8 mouse cellular contexts compared by ENCODE assay signal in genomic region chr10:67115115-67115514, GRCm38 (mm10). TPM values are rescaled to one million over a fixed set of nuclear protein-coding genes. Genes with fewer than 3 reads are reported as not detected.
DNase-seq lines count a peak whose midpoint lies in the region; ATAC-seq and TF ChIP-seq lines count a peak whose summit lies in the region.

No protein-coding gene starts in this region.

- peak overlapping the region; percentile 22; the same call in 1 of the 2 replicates for H3K4me2 ChIP-seq in heart, embryonic 12.5 days
- no peak overlapping the region for H3K4me2 ChIP-seq in liver, embryonic 16.5 days (ENCODE audit: low read depth, low read length)

- no peaks in the 10 kb centered on the region for H3K27me3 ChIP-seq in heart, embryonic 12.5 days (replicated peaks)
- no peaks in the 10 kb centered on the region for H3K27me3 ChIP-seq in liver, embryonic 16.5 days (ENCODE audit: control insufficient read depth, insufficient read depth, low read depth, low read length)

- TF ChIP-seq CTCF in layer of hippocampus, adult 2 months (conservative IDR thresholded peaks at IDR 0.05), result no peak
- TF ChIP-seq CTCF in bone marrow macrophage, adult 2 months (IDR thresholded peaks at IDR 0.05; ENCODE audit: low read depth, low read length), result no peak

- H3K4me1 ChIP-seq in bone marrow macrophage, adult 2 months (ENCODE audit: control insufficient read depth, insufficient read depth, low read length), result peaks cover 60% of the 10 kb centered on the region
- H3K4me1 ChIP-seq in heart, embryonic 12.5 days (replicated peaks), result peaks cover 76% of the 10 kb centered on the region
- H3K4me1 ChIP-seq in liver, embryonic 16.5 days (ENCODE audit: control insufficient read depth, low read depth, low read length), result peaks cover 12% of the 10 kb centered on the region

- H3K9ac ChIP-seq in heart, embryonic 12.5 days, result no peak overlapping the region
- no peak overlapping the region for H3K9ac ChIP-seq in liver, embryonic 16.5 days (ENCODE audit: low read depth, low read length)

- ATAC-seq in heart, embryonic 12.5 days (ENCODE audit: insufficient number of reproducible peaks, low FRiP score), result no peak
- ATAC-seq in liver, embryonic 16.5 days (ENCODE audit: low read depth), result 0 out of 2 replicates have a peak, but pooled peaks have one; percentile 16

- intact Hi-C loops in gastrocnemius, postnatal 36 days (cut with DNase I), result no loop called here

- WGBS in heart, embryonic 12.5 days, result 15% methylated on average over 6 of the region's 6 CpGs
- 31% methylated on average over 6 of the region's 6 CpGs for WGBS in liver, embryonic 16.5 days (ENCODE audit: insufficient replicate concordance)

- H3K27ac ChIP-seq in layer of hippocampus, adult 2 months, result peak overlapping the region; percentile 81
- peak overlapping the region; percentile 100 for H3K27ac ChIP-seq in bone marrow macrophage, adult 2 months (ENCODE audit: insufficient read depth, low read depth, low read length)
- H3K27ac ChIP-seq in heart, embryonic 12.5 days (ENCODE audit: poor library complexity, severe bottlenecking), result peak overlapping the region; percentile 72
- H3K27ac ChIP-seq in liver, embryonic 16.5 days (ENCODE audit: low read length), result peak overlapping the region; percentile 41

- H3K36me3 ChIP-seq in heart, embryonic 12.5 days, result no peaks in the 10 kb centered on the region
- no peaks in the 10 kb centered on the region for H3K36me3 ChIP-seq in liver, embryonic 16.5 days (ENCODE audit: control insufficient read depth, insufficient read depth)

- TF ChIP-seq POLR2A in bone marrow macrophage, adult 2 months (IDR thresholded peaks at IDR 0.05; ENCODE audit: borderline replicate concordance, low read depth, low read length), result no peak

- no peak for DNase-seq in layer of hippocampus, adult 2 months (ENCODE audit: low spot score in 2 of 2)
- DNase-seq in layer of hippocampus, adult 9-10 months (ENCODE audit: low spot score), result no peak
- DNase-seq in thymus, postnatal 36 days, result no peak
- no peak for DNase-seq in gastrocnemius, postnatal 36 days
- no peak for DNase-seq in B cell, adult 2 months

- H3K9me3 ChIP-seq in heart, embryonic 12.5 days (replicated peaks), result 0 out of 2 replicates have a peak, but pooled peaks cover 2% of the 10 kb centered on the region
- no peaks in the 10 kb centered on the region for H3K9me3 ChIP-seq in liver, embryonic 16.5 days (replicated peaks; ENCODE audit: control insufficient read depth, low read length)

- no peak overlapping the region for H3K4me3 ChIP-seq in layer of hippocampus, adult 2 months
- peak overlapping the region; percentile 56 for H3K4me3 ChIP-seq in bone marrow macrophage, adult 2 months (ENCODE audit: insufficient read depth, low read length)
- H3K4me3 ChIP-seq in heart, embryonic 12.5 days, result no peak overlapping the region
- H3K4me3 ChIP-seq in liver, embryonic 16.5 days (ENCODE audit: low read depth, low read length), result no peak overlapping the region

RNA-seq across cellular contexts. Expression of gene Reep3, which starts 18.4 kb away (rescaled TPM):
- 10 to 100 TPM; 18.3 to 21.9 TPM for total RNA-seq in layer of hippocampus, adult 2 months (2021)
- polyA plus RNA-seq in bone marrow macrophage, adult 2 months (2012; ENCODE audit: insufficient read depth, insufficient read length, missing spikeins), result 62.9 and 69.2 TPM in 2 replicates
- 28.4 and 29.3 TPM in 2 replicates for polyA plus RNA-seq in heart, embryonic 12.5 days (2016; fragmentation: Nextera tagmentation; extraction: Ambion mirVana)
- 9.0 and 10.0 TPM in 2 replicates for polyA plus RNA-seq in liver, embryonic 16.5 days (2015; fragmentation: Nextera tagmentation; extraction: Ambion mirVana)
- 10 to 100 TPM; 10.0 to 10.2 TPM for total RNA-seq in gastrocnemius, postnatal 36 days (2021)

RNA-seq across cellular contexts. Expression of gene Jmjd1c, which starts 19.2 kb away (rescaled TPM):
- 100 to 1,000 TPM; 106 to 111 TPM for total RNA-seq in layer of hippocampus, adult 2 months (2021)
- 66.2 and 69.2 TPM in 2 replicates for polyA plus RNA-seq in bone marrow macrophage, adult 2 months (2012; ENCODE audit: insufficient read depth, insufficient read length, missing spikeins)
- 37.9 and 42.3 TPM in 2 replicates for polyA plus RNA-seq in heart, embryonic 12.5 days (2016; fragmentation: Nextera tagmentation; extraction: Ambion mirVana)
- polyA plus RNA-seq in liver, embryonic 16.5 days (2015; fragmentation: Nextera tagmentation; extraction: Ambion mirVana), result 9.8 and 10.9 TPM in 2 replicates
- 10 to 100 TPM; 20.2 to 21.5 TPM for total RNA-seq in gastrocnemius, postnatal 36 days (2021)

Comparison
In these comparisons a context has a peak if more than half of its experiments do, and no peak if none do; other contexts are left out.
1. H3K27ac ChIP-seq: peak in every context shown above with its lines; median percentile 100 in bone marrow macrophage, adult 2 months; 81 in layer of hippocampus, adult 2 months; 72 in heart, embryonic 12.5 days; 41 in liver, embryonic 16.5 days.